Comparison of ENCODE assay signal across 9 mouse cellular contexts in genomic region chr1:51689461-51690223, GRCm38 (mm10).
DNase-seq lines count a peak whose midpoint lies in the region; ATAC-seq and TF ChIP-seq lines count a peak whose summit lies in the region.
"Had no signal": no experiment of that assay in that cellular context is flagged by ENCODE, and none has a peak within 500 bp of the region (broad histone marks: within the 10 kb centered on the region; RNA-seq: fewer than 3 reads in every experiment).

No protein-coding gene starts in this region.

- no peak overlapping the region for H3K4me3 ChIP-seq in lung, adult 2 months (replicated peaks; ENCODE audit: extremely low read depth, low read depth, low read length)
- H3K4me3 ChIP-seq: liver, embryonic 13.5 days had no signal

- no peak for ATAC-seq in activated CD4-positive, CD25-positive, alpha-beta regulatory T cell, adult 4 months

- TF ChIP-seq POLR2A in lung, adult 2 months (IDR thresholded peaks at IDR 0.05; ENCODE audit: borderline replicate concordance, extremely low read depth, low read depth, low read length): no peak

- DNase-seq in left cerebral cortex, adult 18-20 months (ENCODE audit: low spot score in 2 of 2): peak; percentile 14 to 35
- DNase-seq in left cerebral cortex, postnatal 4 days: no peak
- peak; percentile 42 for DNase-seq in adrenal gland, postnatal 14 days
- DNase-seq in heart, adult 9 months (ENCODE audit: low spot score in 2 of 2): peak; percentile 54 to 58
- DNase-seq in lung, adult 2 months: no peak
- no peak for DNase-seq in thymus, postnatal 10 days (ENCODE audit: low spot score in 2 of 2)
- no peak for DNase-seq in right cerebral cortex, postnatal 4 days
- DNase-seq: liver, embryonic 13.5 days had no signal

- 57% methylated on average over 9 of the region's 9 CpGs for WGBS in lung, adult 2 months

- intact Hi-C loops in left cerebral cortex, postnatal 4 days (cut with DNase I): no loop called here

- no peaks in the 10 kb centered on the region for H3K4me1 ChIP-seq in lung, adult 2 months (ENCODE audit: control insufficient read depth, insufficient read depth, low read length)
- H3K4me1 ChIP-seq: liver, embryonic 13.5 days had no signal

- TF ChIP-seq CTCF in lung, adult 2 months (IDR thresholded peaks at IDR 0.05; ENCODE audit: insufficient read depth, low read length): 0 out of 2 replicates have a peak, but pooled peaks have one; percentile 16

Comparison
In these comparisons a context has a peak if more than half of its experiments do, and no peak if none do; other contexts are left out.
1. DNase-seq: peak in left cerebral cortex, adult 18-20 months (2 of 2), adrenal gland, postnatal 14 days (single experiment) and heart, adult 9 months (2 of 2); none in left cerebral cortex, postnatal 4 days (single experiment), lung, adult 2 months (single experiment), thymus, postnatal 10 days (0 of 2) and right cerebral cortex, postnatal 4 days (single experiment).